22 mouse cellular contexts compared by ENCODE assay signal in genomic region chr17:65675985-65676384, GRCm38 (mm10). TPM values are rescaled to one million over a fixed set of nuclear protein-coding genes. Genes with fewer than 3 reads are reported as not detected.
A peak's percentile ranks its signal among the peaks of the same experiment; 100 is the strongest.
DNase-seq lines count a peak whose midpoint lies in the region; ATAC-seq and TF ChIP-seq lines count a peak whose summit lies in the region.
"Had no signal": no experiment of that assay in that cellular context is flagged by ENCODE, and none has a peak within 500 bp of the region (broad histone marks: within the 10 kb centered on the region; RNA-seq: fewer than 3 reads in every experiment).

No protein-coding gene starts in this region.

- intact Hi-C loops in gastrocnemius, adult 2 months (cut with DNase I) = no loop called here
- intact Hi-C loops in gastrocnemius, postnatal 36 days (cut with DNase I) = no loop called here
- intact Hi-C loops in heart, postnatal 10 days (cut with DNase I) = loop anchor here (2.0 kb wide), 1 partner anchor 59 kb away; no protein-coding TSS in a partner anchor

- H3K27me3 ChIP-seq in heart, embryonic 10.5 days (ENCODE audit: insufficient read depth, poor library complexity, severe bottlenecking) = no peaks in the 10 kb centered on the region
- no peaks in the 10 kb centered on the region for H3K27me3 ChIP-seq in embryonic facial prominence, embryonic 14.5 days (replicated peaks; ENCODE audit: control insufficient read depth, insufficient read depth, low read length)
- H3K27me3 ChIP-seq: embryonic facial prominence, embryonic 13.5 days; forebrain, embryonic 13.5 days; forebrain, embryonic 15.5 days had no signal

- H3K9ac ChIP-seq in embryonic facial prominence, embryonic 14.5 days (ENCODE audit: low read depth, low read length) = no peak overlapping the region
- H3K9ac ChIP-seq: embryonic facial prominence, embryonic 13.5 days; forebrain, embryonic 13.5 days; forebrain, embryonic 15.5 days; forebrain, postnatal 0 days had no signal

- 0 out of 2 replicates have a peak overlapping the region, but pooled peaks have one; percentile 3 for H3K27ac ChIP-seq in gastrocnemius, adult 2 months
- H3K27ac ChIP-seq in heart, embryonic 10.5 days = no peak overlapping the region
- no peak overlapping the region for H3K27ac ChIP-seq in embryonic facial prominence, embryonic 14.5 days (replicated peaks; ENCODE audit: low read depth, low read length)
- H3K27ac ChIP-seq: embryonic facial prominence, embryonic 13.5 days; forebrain, embryonic 13.5 days; forebrain, embryonic 15.5 days had no signal

- H3K4me2 ChIP-seq in embryonic facial prominence, embryonic 14.5 days (ENCODE audit: low read depth, low read length) = no peak overlapping the region
- H3K4me2 ChIP-seq: embryonic facial prominence, embryonic 13.5 days; forebrain, embryonic 13.5 days; forebrain, embryonic 15.5 days had no signal

- H3K36me3 ChIP-seq in heart, embryonic 10.5 days = peaks cover 4% of the 10 kb centered on the region
- no peaks in the 10 kb centered on the region for H3K36me3 ChIP-seq in embryonic facial prominence, embryonic 14.5 days (ENCODE audit: control insufficient read depth, insufficient read depth, low read length)
- H3K36me3 ChIP-seq: forebrain, embryonic 15.5 days had no signal

- no peaks in the 10 kb centered on the region for H3K9me3 ChIP-seq in heart, embryonic 10.5 days
- H3K9me3 ChIP-seq in embryonic facial prominence, embryonic 14.5 days (ENCODE audit: control insufficient read depth, low read length) = no peaks in the 10 kb centered on the region
- H3K9me3 ChIP-seq: embryonic facial prominence, embryonic 13.5 days; forebrain, embryonic 13.5 days; forebrain, embryonic 15.5 days had no signal

- H3K4me1 ChIP-seq in heart, embryonic 10.5 days = peaks cover 11% of the 10 kb centered on the region; the same call in 1 of the 2 replicates
- no peaks in the 10 kb centered on the region for H3K4me1 ChIP-seq in embryonic facial prominence, embryonic 14.5 days (ENCODE audit: control insufficient read depth, insufficient read depth, low read length)

- TF ChIP-seq CTCF in gastrocnemius, adult 2 months (IDR thresholded peaks at IDR 0.05) = no peak

- 89% methylated on average over 3 of the region's 3 CpGs for WGBS in heart, embryonic 10.5 days
- WGBS in embryonic facial prominence, embryonic 14.5 days = 68% methylated on average over 3 of the region's 3 CpGs

- ATAC-seq in embryonic facial prominence, embryonic 14.5 days (ENCODE audit: low read depth) = peak; percentile 72; the same call in 1 of the 2 replicates
- ATAC-seq: forebrain, embryonic 13.5 days; forebrain, embryonic 15.5 days; forebrain, postnatal 0 days had no signal

- H3K4me3 ChIP-seq in gastrocnemius, adult 2 months = no peak overlapping the region
- H3K4me3 ChIP-seq in heart, embryonic 10.5 days = no peak overlapping the region
- no peak overlapping the region for H3K4me3 ChIP-seq in embryonic facial prominence, embryonic 14.5 days (ENCODE audit: low read depth, low read length)
- H3K4me3 ChIP-seq: embryonic facial prominence, embryonic 13.5 days; forebrain, embryonic 13.5 days; forebrain, embryonic 15.5 days had no signal

- no peak for DNase-seq in gastrocnemius, adult 2 months
- no peak for DNase-seq in gastrocnemius, postnatal 36 days
- DNase-seq in heart, embryonic 10.5 days (ENCODE audit: low spot score) = peak; percentile 5
- no peak for DNase-seq in heart, postnatal 10 days
- peak; percentile 70 for DNase-seq in embryonic facial prominence, embryonic 14.5 days (ENCODE audit: low spot score)
- DNase-seq in neural tube, embryonic 10.5 days (ENCODE audit: extremely low spot score, low spot score) = no peak
- DNase-seq: adrenal gland, adult 2 months; adrenal gland, postnatal 10 days; adrenal gland, postnatal 25 days; cerebellum, adult 11 months; cerebellum, adult 18-20 months; cerebellum, adult 8-10 months; cerebellum, adult 9-11 months; cerebellum, postnatal 14 days; cerebellum, postnatal 36 days; embryo, embryonic 11 days; forebrain, postnatal 0 days had no signal

RNA-seq across cellular contexts. Expression of gene Txndc2, which starts 34.0 kb away (rescaled TPM):
- not detected for total RNA-seq in gastrocnemius, adult 2 months (2021)
- total RNA-seq in gastrocnemius, postnatal 36 days (2021) = not detected
- 0.12 TPM in 1 of 2 replicates, not detected in the other for polyA plus RNA-seq in heart, embryonic 10.5 days (2016; fragmentation: Nextera tagmentation; extraction: Ambion mirVana)
- total RNA-seq in heart, postnatal 10 days (2021) = under 1 TPM; 0.15 to 0.19 TPM
- 0.14 TPM in 1 of 2 replicates, not detected in the other for polyA plus RNA-seq in embryonic facial prominence, embryonic 14.5 days (2014; fragmentation: Nextera tagmentation; extraction: Ambion mirVana)
- total RNA-seq: common myeloid progenitor, adult 5-6 weeks; MEL had no signal
- polyA plus RNA-seq: embryonic facial prominence, embryonic 13.5 days; forebrain, postnatal 0 days had no signal

Comparison
In these comparisons a context has a peak if more than half of its experiments do, and no peak if none do; other contexts are left out.
1. DNase-seq: peak in heart, embryonic 10.5 days (single experiment) and embryonic facial prominence, embryonic 14.5 days (single experiment); none in gastrocnemius, adult 2 months (single experiment), gastrocnemius, postnatal 36 days (0 of 2), heart, postnatal 10 days (0 of 2) and neural tube, embryonic 10.5 days (single experiment).